In genomic region chr11:114523444-114524238, GRCm38 (mm10) we compare ENCODE assay signal across 8 mouse cellular contexts.
DNase-seq lines count a peak whose midpoint lies in the region.

No protein-coding gene starts in this region.

- peak; percentile 70 to 72 for DNase-seq in B cell, adult 2 months
- DNase-seq in T-cell, adult 2 months (ENCODE audit: low spot score), result peak; percentile 44
- DNase-seq in cerebellum, postnatal 25 days, result peak; percentile 79 to 88
- peak; percentile 28 to 37 for DNase-seq in gastrocnemius, adult 8-10 months (ENCODE audit: low spot score in 2 of 2)
- DNase-seq in layer of hippocampus, adult 11-12 months (ENCODE audit: low spot score), result peak; percentile 73
- peak; percentile 86 for DNase-seq in lung, postnatal 10 days
- peak; percentile 68 for DNase-seq in skeletal muscle tissue, adult 2 months (ENCODE audit: low read depth, low spot score)
- peak; percentile 43 to 61 for DNase-seq in urinary bladder, postnatal 36 days (ENCODE audit: low spot score in 2 of 2)

Comparison
In these comparisons a context has a peak if more than half of its experiments do, and no peak if none do; other contexts are left out.
1. Peak in every context shown above with its lines: DNase-seq.
2. DNase-seq: peak in every context shown above with its lines; median percentile 86 in lung, postnatal 10 days; 84 in cerebellum, postnatal 25 days; 73 in layer of hippocampus, adult 11-12 months; 71 in B cell, adult 2 months; 68 in skeletal muscle tissue, adult 2 months; 52 in urinary bladder, postnatal 36 days; 44 in T-cell, adult 2 months; 32 in gastrocnemius, adult 8-10 months.